Mouse (Mus musculus) liver, embryonic 14.5 days (tissue): ENCODE measurements around the gene Dock2.
A peak's percentile ranks its signal among the peaks of the same experiment; 100 is the strongest.

Experiments used
- CTCF ChIP-seq: IDR thresholded peaks from 2 replicates; pipeline ENCODE4 v1.5.1; 2016; ENCODE audit warnings: antibody characterized with exemption, low read depth, control low read depth
- EP300 ChIP-seq: IDR thresholded peaks from 2 replicates; pipeline ENCODE4 v1.6.1; 2016; ENCODE audit warnings: antibody characterized with exemption, low read depth

- peak; percentile 57 for TF ChIP-seq CTCF
- TF ChIP-seq EP300: no peak
These were observed 507.8 kb downstream of the Dock2 start for GRCm38 (mm10) chr11:34275941-34276340.
